Mouse (Mus musculus) WW6 (cell line): ENCODE data around the gene H2al1a.

Source experiments
- DNase-seq: peaks from one replicate; pipeline ENCODE4 v3.0.0-alpha.2; 2013; ENCODE audit warnings: low read depth, low spot score

The H2al1a gene

GRCm38 (mm10) chrX:11345762-11346161 is 46.7 kb downstream of the H2al1a start:
- no peak for DNase-seq

DNA sequence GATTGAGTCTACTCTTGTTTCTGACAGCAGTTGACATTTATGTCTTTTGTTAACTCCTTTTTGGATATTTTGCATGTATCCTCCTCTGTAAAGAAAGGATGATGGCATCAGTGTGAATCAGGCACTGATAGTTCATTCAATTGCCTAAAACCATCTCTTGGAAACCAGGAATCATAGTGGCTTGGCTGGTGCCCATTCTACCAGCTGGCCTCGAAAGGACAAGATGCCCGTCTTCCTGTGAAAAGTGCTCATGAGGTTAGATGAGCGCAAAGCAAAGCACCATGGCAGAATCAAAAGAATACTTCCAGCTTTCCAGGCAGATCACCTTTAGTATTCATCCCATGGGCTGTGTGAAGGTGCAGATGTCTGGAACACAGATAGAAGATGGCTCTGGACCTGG is 47.7 kb downstream of the H2al1a start:
- no peak for DNase-seq
